Mouse (Mus musculus) brain, embryonic 14.5 days (tissue): Measurements from ENCODE around the gene Yipf4.

ENCODE experiments used
- CTCF ChIP-seq: fragments of 200-500 bp; IDR thresholded peaks from 2 replicates; pipeline ENCODE4 v1.5.1; 2012; ENCODE audit warnings: inconsistent platforms, mild to moderate bottlenecking, moderate library complexity, borderline replicate concordance; ENCODE audit not compliant: insufficient read depth, insufficient read length; ENCODE audit errors: extremely low read depth
- POLR2A ChIP-seq: fragments of 200-500 bp; IDR thresholded peaks from 2 replicates; pipeline ENCODE4 v1.6.1; 2012; ENCODE audit warnings: mild to moderate bottlenecking, inconsistent platforms, borderline replicate concordance; ENCODE audit not compliant: poor library complexity, insufficient read depth, insufficient read length, severe bottlenecking; ENCODE audit errors: extremely low read depth

GRCm38 (mm10) chr17:74526806-74527653 lies 37.7 kb downstream of the Yipf4 start:
- TF ChIP-seq CTCF (no peak), POLR2A (no peak)
